Mouse (Mus musculus): ENCODE data around the gene Mcf2l.
A peak's percentile ranks its signal among the peaks of the same experiment; 100 is the strongest.

Gene Mcf2l

DNA sequence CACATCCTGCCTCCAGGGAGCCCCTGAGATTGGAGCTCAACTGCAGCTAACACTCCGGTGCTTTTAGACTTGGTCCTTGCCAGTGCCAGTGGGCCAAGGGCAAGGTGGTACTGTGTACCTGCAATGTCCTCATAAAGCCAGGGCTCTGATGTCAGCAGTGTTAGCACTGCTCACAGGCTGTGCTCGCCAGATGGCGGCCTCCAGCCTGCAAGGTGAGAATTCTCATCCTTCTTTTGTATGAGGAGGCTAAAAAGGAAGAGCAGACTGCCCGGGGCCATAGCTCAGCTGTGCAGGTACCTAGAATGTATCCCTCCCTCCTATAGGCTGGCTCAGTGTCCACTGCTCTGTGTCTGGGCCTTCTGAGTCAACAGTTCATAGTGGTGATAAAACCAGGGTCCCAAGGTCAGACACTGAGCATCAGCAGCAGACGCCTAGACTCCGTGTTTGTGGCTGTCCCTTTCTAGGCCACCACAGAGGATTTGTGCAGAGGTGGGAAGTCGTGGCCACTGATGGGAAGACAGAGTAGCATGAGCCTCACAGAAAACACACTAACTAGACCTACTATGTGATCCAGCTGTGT lies 77.5 kb downstream of the Mcf2l start:
- DNase-seq (ENCODE audit: low spot score), result no peak

DNA sequence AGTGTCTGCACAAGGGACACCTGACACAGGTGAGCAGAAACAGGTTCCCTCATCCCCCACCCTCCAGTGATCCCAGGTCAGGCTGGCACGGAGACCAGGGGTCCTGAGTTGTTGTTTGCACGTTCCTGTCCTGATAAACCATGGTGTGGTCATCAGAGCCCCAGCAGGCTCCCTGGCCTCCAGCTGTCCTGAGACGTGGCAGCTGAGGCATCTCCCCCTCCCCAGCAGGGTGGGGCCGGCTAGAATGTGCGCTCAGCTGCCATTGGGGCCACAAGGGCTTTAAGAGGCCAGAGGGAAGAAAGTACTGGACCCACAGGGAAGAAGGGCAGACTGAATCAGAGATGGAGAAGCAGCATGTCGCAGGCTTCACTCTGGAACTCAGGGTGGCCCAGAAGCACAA lies 79.1 kb downstream of the Mcf2l start:
- DNase-seq (ENCODE audit: low spot score), result no peak

DNA sequence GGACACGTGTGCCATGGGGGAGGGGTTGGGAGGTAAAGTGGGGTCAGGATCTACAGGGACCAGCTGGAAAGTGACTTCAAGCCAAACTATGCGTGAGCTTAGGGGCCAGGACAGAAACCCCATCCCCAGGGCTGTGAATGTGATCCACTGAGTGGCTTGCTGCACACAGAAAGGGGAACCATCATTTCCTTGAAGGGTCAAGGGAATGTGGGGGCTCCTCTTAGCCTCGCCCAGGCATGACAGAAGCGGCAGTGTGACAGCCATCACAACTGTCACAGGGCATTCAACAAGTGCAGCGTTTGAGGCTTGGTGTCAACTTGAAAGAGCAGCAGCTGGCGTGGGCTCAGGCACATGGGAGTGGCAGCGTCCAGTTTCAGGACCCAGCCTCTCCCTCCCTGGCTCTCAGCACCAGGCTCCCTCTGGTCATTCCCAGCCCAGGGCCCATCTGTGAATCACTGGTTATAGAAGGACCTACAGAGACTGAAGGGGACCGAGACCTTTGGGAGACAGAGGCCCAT lies 81.8 kb downstream of the Mcf2l start:
- no peak for DNase-seq (ENCODE audit: low spot score)

DNA sequence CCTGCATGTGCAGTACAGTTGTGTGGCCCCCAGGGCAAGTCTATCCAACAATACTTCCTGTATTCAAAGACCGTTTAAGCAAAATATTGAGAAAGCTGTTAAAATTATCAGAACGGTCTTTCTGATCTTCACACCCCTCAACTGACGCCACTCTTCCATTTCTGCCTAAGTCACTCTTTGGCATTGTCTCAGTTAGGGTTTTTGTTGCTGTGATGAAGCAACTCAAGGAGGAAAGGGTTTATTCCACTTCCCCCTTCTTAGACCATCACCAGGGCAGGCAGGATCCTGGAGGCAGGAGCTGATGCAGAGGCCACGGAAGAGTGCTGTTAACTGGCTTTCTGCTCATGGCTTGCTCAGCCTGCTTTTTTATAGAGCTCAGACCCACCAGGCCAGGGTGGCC lies 82.3 kb downstream of the Mcf2l start:
- no peak for DNase-seq (ENCODE audit: low spot score)

DNA sequence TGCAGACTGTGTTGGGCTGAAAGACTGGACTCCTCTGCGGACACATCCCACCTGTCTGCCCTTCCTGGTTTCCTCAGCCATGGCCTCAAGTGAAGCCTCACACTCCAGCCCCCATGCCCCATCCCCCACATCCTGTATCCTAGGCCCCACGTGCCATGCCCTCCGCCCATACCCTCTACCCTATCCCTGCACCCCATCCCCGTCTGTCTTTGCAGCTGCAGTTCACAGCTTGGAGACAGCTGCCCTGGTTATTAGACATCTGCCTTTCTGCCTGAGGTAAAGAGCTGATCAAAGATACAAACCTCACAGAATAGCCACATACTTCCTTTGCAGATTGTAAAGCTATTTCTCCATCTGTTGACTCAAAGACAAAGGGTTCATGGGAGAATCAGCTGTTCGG lies 83.3 kb downstream of the Mcf2l start:
- DNase-seq (ENCODE audit: low spot score), result no peak

DNA sequence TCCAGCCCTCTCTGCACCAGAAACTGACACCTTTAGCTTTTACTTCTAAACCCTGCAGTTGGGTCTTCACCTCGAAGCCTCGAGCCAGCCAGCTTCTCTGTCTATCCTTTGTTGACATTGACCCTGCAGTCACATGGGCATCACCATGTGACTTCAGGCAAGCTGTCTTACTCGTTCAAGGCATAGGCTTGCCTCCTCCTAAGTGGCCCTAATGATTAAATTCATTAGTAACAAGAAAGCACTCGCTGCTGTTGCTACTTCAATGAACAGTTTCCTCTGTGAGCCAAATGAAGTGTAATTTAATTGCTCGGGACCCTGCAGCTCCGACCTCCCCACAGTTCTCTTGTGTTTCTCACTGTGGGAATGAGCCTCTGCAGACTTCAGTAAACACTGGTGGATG lies 83.8 kb downstream of the Mcf2l start:
- no peak for DNase-seq (ENCODE audit: low spot score)

DNA sequence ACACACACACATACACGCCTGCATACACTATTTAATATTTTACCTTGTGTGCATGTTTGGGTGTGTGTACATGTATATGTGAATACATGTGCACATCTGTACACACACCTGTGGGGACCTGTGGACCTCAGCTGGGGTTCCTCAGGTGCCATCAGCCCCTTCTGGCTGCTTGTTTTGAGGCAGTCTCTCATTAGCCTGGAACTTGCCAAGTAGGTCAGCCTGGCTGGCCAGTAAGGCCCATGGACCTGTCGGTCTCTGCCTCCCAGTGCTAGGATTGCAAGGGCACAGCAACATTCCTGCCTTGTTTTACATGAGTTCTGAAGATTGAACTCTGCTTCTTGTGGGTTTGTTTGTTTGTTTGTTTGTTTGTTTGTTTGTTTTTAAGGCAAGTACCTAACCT lies 87.0 kb downstream of the Mcf2l start:
- DNase-seq (ENCODE audit: low spot score), result no peak

DNA sequence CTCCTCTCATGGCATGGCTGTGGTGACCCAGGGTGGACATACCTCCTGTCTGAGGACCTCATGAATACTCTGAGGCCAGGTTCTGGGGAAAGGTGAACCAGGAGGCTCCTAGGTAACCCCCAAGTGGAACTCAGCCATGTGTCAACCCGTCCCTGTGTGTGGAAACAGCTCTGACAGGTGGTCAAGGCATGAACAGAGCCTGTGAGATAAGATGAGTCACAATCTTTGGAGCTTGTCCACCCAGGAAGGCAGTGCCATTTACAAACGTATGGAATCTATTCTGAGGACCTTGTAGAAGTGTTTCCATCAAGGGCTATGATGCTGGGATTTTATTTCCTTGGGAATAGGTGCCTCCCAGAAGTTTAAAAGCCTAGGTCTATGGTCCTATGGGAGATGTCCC lies 87.6 kb downstream of the Mcf2l start:
- no peak for DNase-seq (ENCODE audit: low spot score)

DNA sequence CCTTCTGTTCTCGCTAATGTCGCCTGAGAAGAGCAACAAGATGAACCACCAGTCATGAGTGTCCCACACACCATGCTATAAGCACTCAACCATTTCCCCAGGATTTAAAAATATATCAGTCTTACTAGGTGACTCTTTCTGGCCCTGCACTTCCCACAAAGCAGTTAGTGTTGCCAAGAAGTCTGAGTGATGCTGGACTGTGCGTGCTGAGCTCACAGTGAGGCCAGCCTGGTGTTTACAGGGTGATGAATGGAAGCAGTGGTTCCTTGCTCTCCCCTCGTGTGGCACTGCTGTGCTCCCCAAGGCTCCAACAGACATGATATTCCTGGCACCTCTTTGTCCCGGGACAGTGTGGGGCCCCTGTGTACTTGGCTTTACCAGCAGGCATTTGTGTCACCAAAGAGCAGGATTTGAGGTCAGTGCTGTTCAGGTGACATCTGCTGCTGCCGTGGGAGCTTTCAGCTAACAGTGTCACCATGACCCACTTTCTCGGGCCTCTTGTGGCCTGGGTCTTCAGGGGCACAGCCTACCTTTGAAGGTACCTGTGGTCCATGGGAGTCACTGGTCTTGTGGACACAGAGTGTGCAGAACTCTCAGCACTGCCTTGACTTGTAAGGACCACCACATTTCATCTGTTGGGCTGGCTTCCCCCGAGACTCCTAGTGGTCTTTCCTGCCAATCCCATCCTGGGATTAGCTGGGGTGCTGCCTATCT lies 88.4 kb downstream of the Mcf2l start:
- DNase-seq (ENCODE audit: low spot score), result no peak

DNA sequence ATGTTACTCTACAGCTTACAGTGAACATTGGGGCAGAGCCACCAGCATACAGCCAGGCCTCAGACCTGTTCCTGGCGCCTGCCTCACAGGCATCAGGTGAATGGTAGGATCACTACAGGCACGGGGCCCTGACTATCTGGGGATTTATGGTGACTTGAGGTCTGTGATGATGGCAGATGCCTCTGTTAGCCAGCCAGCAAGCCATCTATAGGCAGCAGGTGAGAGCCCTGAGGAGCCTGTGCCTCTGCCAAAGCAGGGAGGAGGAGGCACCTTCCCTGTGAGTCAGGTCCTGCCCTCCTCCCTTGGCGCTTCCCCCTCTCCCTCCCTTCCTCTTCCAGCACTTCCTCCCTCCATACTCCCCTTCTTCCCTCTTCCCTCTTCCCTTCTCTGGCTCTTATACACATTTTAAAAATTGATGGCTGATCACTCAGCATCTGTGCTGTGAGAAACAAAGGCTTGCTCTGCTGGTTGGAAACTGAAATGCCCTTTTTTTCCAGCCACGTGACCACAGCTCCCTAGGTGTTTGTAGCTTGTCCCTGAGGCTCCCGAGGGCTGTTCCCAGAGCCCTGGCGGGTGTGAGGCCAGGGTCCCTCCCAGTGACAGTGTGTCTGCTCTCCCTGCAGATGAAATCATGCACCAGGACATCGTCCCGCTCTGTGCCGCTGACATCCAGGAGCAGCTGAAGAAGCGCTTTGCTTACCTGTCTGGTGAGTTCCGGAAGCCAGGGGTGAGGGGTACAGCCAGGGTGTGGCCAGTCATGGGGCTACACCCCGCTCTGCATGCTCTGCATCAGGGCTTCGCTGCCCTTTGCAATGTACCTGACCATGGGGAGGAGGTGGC lies 89.2 kb downstream of the Mcf2l start:
- DNase-seq (ENCODE audit: low spot score), result no peak

DNA sequence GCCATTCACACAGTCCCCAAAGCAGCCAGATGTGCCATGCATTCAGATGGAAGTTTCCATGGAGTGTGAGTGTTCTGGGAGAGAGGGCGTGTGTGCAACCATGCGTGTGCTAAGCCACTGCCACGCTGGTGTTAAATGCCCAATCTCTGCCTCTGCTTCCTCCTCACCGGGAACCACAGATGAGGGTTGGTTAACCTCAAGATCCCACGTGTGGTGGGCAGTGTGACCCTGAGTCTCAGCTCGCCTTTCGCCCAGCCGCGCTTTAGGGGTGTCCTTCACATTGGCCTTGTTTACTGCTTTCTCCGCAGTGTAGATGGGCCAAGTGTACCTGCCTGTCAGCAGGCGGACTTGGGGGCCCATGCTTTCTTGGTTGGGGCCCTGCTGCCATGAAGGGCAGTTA lies 102.7 kb downstream of the Mcf2l start:
- no peak for DNase-seq (ENCODE audit: low spot score)

DNA sequence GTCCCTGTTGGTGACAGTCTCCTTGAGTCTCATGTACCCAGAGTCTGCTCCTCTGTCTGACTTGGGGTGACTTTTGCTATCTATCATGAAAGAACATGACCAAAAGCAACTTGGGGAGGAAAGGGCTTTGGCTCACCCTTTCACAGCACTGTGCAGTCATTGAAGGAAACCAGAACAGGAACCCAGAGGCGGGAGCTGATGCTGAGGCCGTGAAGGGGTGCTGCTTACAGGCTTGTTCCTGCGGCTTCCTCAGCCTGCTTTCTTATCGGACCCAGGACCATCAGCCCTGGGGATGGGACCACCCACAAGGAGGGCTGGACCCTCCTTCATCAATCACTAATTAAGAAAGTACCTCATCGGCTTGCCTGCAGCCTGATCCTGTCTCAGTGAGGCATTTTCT lies 103.1 kb downstream of the Mcf2l start:
- DNase-seq (ENCODE audit: low spot score), result no peak

DNA sequence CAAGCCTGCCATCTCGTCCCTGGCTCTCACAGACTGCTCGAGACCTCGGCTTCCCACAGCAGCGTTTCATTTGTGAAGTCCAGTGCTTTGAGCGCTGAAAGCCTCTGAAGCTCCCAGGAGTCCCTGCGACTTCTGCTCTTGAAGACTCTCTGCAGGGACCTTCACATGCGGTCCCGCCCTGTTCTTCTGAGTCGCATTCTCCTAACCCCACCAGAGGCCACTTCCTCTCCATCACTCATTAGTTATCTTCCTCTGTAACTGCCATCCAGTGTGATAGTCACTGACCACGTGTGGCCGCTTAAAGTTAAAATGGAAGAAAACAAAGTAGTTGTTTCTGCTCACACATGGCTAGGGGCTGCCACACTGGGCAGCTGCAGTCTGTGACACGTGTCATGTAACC lies 103.7 kb downstream of the Mcf2l start:
- no peak for DNase-seq (ENCODE audit: low spot score)

DNA sequence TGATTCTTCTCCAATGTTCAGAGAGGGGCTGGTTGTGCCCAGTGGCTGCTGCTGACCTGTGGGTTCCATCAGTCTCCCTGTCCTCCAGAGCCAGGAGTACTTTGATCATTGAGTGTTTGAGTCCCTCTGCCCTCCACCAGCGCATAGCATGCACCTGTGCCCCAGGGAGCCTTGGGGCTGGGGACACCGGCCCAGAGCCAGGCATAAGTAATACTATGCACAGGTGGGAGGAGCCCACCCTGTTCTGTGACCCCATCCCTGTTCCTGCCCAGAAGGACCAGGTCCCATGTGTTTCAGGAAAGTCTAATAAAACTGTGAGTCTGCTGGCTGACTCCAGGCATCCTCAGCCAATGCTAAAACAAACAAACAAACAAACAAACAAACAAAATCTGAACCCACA lies 104.7 kb downstream of the Mcf2l start:
- DNase-seq (ENCODE audit: low spot score), result no peak

DNA sequence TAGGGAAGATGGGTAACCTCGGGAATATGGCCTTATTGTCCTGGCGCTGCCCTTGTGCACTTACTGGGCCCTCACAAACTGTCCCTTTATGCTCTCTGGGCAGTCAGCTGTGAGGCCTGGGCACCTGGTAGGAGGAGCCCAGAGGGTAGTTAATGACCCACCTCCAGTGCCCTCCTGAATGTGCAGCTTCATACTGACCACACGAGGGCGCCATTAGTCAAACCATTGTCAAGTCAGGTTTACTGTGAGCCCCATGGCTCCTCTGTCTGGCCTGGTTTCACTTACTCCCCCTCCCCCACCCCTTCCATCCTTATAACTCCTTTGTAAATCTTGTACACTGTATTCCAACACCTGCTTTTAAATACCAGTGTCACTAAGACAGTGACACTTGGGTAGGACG lies 105.1 kb downstream of the Mcf2l start:
- no peak for DNase-seq (ENCODE audit: low spot score)

DNA sequence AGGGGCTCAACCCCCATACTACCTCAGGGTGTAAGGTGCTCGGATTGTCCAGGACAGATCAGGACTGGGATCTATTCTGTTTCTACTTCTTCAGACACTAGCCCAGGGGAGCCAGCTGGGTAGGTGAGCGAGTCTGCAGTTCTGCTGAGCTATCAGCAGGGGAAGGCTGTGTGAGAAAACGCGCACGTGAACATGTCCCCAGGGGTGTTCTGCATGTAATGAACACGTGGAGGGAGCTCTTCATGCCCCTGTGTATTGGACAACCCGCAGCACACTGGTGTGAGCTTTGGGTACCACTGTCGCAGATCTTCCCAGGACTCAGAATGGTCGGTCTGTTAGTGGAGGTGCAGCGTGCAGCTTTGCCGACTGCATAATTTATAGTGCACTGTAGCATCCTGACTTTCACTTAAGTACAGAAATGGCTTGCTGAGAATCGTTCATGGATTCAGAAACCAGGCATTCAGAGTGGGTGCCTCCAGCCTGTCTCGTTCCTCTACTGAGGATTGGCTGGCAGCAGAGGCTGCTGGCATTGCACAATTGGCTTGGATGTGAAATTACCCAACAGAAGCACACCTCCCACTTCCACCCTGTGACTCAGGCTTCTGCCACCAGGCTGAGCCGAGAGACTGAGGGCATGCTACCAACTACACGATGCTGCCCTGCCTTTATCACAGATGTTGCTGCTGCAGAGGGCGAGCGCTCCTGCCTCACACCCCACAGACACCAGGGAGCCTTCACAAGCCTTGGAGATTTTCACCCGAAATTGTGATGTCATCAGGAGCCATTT lies 110.3 kb downstream of the Mcf2l start:
- peak; percentile 87 for DNase-seq (ENCODE audit: low spot score)

DNA sequence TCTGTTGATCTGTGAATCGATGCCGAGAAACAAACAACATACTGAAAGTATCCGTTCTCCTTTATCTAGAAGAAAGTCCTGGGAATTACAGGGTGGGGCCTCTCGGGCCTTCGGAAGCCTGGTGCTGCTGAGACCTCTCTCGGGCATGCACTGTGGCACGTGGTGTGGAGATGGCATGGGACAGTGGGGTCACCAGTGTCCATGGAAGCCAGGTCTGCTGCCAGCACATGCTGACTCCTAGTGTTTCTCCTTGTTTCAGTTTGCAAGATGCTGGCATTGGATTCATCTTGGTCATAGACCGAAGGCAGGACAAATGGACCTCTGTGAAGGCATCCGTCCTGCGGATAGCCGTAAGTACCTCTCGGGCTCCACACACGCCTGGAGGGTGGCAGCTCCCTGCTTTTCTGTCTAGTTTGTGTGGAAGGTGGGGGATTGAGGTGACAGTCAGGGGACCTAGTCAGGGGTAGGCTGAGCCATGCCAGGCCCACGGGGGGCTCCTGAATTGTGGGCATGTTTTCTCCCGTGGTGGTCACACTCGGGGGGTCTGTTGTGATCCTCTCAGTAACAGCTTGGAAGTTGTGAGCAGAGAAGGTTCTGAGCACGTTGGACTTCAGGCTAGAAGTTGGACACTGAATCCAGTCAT lies 111.1 kb downstream of the Mcf2l start:
- DNase-seq (ENCODE audit: low spot score), result no peak

DNA sequence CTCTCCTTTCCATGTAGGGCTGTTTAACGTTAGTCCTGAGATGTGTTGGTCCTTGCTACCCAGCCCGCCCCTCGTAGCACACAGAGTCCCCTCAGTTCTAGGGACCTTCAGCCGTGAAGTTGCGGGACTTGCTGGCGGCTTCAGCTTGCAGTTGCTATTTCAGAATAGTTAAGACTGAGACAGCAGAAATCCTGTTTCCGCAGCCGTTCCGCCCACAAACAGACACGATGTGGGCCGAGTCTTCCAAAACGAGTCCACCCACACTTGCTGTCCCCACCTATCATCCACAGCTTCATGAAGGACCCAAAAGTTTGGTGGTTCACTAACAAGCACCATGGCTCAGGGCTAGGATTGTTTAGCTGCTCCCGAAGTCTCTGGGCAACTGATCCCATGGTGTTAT lies 111.7 kb downstream of the Mcf2l start:
- no peak for DNase-seq (ENCODE audit: low spot score)

DNA sequence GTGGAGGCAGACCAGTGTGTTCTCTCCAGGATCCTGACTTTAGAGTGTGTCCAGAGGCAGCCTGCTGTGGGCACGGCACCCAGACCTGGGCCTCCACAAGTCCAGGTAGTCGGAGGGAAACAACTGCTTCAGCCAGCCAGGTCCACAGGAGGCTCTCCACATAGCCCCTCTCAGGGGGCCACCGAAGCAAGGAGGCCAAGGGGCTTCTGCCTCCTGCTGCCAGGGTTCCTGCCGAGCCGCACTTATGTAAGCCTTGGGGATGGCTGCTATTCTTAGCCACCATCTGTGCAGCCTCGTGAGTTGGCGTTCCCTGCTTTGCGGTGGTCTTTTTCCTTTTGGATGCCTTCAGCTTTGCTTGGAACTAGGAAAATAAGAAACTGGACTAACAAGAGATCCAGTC lies 114.0 kb downstream of the Mcf2l start:
- peak; percentile 68 for DNase-seq (ENCODE audit: low spot score)

DNA sequence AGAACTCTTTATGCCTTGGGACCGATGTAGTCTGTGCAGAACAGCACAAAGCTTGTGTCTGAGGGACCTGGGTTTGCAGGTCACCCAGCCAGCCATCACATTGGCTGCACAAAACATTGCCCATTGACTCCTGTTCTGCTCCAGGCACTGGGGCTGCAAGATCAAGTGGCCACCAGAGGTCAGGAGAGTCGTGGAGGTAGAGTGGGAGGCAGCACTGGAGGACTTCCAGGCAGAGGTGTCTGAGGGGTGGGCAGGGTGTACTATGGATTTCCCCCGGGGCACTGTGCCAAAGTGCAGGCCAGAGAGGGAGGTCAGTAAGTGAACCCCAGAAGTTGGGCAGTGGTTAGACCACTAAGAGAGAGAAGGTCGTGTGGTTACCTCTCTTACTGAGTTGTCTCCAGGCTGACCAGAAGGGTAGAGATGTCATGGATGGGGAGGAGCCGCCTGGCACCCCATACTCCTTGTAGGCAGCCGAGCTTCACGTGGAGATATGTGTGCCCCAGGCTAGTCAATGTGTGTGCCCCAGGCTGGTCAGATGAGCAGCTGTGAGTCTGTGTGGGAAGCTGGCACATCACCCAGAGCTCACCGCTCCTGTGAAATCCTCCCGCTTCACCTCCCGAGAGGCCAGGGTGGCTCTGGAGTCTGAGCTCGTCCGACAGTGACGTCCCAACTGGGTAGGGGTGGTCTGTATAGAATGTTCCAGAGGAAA lies 115.3 kb downstream of the Mcf2l start:
- DNase-seq (ENCODE audit: low spot score), result no peak

DNA sequence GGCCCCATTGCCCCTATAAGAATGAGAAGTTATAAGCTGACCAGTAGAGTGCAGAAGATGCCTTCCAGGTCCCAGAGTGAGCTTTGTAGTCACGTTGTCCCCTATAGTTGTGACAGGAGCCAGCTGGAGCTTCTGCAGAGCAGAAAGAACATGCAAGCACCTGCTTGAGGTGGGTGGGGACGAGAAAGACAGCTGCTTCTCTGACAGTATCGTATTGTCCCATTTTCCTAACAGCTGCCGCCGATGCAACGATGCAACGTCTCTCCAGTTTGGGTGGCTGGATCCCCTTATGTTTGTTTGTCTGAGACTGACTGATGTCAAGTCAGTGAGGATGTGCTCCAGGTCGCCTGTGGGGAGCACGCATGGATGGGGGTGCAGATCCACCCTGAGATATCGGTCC lies 117.8 kb downstream of the Mcf2l start:
- DNase-seq (ENCODE audit: low spot score), result no peak

Data from left cerebral cortex, adult 11 months (tissue).